Mouse (Mus musculus): Measurements from ENCODE around the gene Cdc25b. TPM values are rescaled to one million over a fixed set of nuclear protein-coding genes. Genes with fewer than 3 reads are reported as not detected.
A peak's percentile ranks its signal among the peaks of the same experiment; 100 is the strongest.

The Cdc25b gene
- total RNA-seq, 2 experiments from 2014 or later, result 12.2 to 14.4 TPM

GRCm38 (mm10) chr2:131188311-131188710 is 1.6 kb downstream of the Cdc25b start:
- intact Hi-C loops (cut with DNase I), result no loop called here
- no peak for DNase-seq

DNA sequence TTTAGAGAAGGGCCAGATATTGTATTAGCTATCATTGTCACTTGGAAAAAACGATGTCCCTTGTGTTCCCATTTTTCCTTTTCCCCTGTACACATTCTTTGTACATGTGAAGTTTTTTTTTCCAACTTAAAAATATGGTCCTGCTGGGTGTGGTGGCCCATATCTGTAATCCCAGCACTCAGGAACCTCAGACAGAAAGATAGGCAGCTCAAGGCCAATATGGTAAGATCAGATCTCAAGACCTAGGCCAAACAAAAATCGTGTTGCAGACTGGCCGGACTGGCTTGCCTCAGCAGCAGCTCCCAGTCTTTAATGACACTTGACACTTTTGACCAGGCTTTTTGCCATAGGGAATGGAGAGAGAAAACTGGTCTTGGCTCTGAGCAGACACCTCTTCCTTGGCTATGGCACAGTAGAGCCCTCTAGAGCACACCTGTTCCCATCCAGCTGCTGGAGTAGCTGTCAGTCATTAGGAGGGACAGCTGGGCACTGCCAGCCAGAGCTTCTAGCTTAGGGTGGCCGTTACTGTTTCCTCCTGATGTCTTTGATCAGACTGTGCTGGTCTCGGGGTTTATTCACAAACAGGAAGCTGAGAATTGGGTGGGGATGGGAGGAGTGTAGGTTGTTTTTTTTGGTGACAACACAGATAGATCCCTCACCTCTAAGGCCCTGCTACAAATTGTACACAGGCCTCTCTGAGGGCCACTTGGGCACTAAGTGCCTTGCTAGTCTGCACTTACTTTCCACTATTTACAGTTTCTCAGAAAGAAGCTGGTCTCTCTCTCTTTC is 3.0 kb downstream of the Cdc25b start:
- intact Hi-C loops (cut with DNase I), result no loop called here
- DNase-seq, result no peak

DNA sequence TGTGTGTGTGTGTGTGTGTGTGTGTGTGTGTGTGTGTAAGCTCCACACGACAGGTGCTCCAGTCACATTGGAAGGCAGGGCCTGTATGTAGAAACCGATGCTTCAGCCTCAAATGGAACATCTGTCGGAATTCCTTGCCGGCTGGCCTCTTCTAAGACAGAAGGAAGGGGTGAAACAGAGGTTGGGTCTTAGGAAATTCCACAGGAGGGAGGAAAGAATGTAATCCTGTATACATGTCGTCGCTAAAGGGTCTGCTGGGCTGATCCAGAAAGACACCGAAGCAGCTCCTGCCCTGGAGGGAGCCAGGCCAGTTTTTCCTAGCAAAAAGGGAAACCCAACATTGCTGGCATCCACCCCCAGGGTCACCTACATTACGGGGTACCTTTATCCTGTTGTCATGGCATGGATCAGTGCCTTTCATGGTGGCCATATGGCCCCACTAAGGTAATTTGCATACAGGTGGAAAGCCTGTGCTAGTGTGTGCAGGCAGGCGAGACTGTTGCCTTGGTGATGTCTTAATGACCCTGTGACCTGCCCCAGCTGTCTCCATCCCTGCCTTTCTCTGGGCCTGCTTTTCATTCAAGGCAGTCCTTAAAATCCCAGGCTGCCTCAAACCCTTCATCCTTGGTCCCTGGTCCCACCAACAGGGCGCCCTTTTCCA is 3.7 kb downstream of the Cdc25b start:
- intact Hi-C loops (cut with DNase I), result no loop called here
- no peak for DNase-seq

DNA sequence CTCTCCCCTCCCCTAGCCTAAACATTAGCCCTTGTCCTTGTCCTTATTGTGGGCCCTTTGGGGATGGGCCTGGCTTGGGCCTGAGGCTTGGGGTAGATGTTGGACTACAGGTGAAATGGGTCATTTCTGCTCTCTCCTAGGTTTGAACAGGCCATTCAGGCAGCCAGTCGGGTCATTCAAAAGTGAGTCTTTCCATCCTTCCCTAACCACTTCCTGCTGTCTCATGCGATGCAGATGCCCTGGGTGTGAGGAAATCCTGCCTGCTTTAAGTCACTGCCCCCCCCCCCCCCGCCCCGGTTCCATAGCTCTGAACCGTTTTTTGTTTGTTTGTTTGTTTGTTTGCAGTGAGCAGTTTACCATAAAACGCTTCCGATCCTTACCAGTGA is 4.2 kb downstream of the Cdc25b start:
- intact Hi-C loops (cut with DNase I), result no loop called here
- no peak for DNase-seq

- no peak for DNase-seq
- intact Hi-C loops (cut with DNase I), result no loop called here
These were observed 10.0 kb downstream of the Cdc25b start for GRCm38 (mm10) chr2:131196606-131197316.

DNA sequence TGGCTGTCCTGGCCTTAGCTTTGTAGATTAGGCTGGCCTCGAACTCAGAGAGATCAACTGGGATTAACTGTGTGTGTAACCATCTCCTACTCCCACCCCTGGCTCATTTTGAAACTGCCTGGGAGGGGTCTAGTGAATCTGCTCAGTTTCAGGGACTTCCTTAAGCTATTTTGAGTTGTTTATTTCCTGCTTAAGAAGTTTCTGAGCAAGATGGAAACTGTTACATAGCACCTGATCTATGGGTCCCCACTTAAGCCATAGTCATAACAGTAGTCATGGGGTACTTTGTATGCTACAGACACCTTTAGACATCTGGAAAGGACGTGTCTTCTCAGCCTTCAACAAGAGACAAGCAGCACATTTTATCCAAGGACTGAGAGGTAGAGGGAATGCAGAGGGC is 14.0 kb downstream of the Cdc25b start:
- intact Hi-C loops (cut with DNase I), result no loop called here
- DNase-seq, result no peak

DNA sequence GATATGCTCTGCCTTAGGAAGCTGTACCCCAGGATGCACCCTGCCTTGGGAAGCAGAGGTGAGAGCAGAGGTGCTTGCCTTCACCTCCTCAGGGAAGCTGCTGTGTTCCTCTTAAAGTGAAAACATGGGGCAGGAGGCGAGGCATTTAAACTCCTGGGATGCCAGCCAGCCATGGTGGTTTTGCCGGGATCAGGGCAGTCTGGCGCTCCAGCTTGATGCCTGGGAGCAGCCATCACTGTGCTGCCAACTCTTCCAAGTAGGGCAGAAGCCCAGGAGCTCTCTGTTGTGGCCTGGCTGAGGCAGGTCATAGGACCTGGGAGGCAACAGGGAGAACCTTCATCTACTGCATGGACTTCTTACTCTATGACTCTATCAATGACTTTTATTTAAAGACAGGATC is 14.5 kb downstream of the Cdc25b start:
- intact Hi-C loops (cut with DNase I), result no loop called here
- no peak for DNase-seq

GRCm38 (mm10) chr2:131203816-131204409 is 17.2 kb downstream of the Cdc25b start:
- intact Hi-C loops (cut with DNase I), result no loop called here
- DNase-seq, result no peak

DNA sequence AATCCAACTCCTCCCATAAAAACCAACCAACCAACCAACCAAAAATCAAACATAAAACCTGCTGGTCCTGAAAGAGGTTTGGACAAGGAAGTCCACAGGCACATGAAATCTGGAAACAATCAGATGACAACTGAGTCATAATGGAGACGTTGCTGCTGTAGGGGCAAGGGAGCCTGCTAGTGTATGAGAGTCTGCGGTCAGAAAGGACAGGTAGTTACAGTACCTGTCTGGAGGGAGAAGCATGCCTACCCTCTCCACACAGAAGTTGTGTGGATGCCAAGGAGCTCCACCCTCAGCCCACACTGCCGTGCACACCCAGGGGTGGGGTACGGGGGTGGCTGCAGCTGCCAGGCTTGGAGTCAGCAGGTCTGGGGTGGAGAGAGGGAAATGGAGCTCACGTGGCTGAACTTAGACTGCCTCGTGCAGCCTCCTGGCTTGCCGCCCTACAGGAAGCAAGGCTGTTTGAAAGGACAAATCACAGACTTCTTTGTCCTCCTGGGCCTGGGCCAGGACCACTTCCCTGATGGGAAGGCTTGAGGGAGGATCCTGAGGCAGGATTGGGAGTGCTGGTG is 17.7 kb downstream of the Cdc25b start:
- peak; percentile 92 to 97 for DNase-seq
- intact Hi-C loops (cut with DNase I), result no loop called here

DNA sequence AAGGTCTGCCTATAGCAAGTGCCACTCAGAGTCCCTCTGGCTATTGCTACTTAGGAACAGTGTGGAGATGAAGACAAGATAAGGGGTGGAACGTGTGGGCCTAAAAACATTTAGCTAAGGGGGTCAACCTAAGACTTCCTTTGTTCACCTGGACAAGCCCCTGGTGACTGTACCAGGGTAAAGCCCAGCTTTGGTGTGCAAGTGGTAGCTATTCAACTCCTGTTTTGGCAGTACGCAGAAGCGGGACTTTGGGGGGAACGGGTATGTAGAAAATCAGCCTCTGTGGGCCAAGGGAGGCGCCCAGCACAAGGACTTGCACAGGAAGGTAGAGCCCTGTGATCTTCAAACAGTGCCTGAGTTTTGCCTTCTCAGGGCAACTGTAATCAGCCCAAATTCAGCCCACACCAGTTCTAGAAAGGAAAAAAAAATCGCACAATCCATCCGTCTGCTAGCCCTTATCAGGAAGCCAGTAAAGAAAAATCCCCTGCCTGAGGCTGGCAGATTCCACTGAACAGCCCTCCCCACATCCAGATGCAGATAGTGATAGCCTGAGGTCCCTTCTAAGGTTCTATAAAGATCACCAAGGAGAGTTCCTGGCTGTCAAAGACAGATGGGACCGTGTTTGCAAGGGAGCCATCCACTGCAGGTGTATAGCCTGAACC is 18.9 kb downstream of the Cdc25b start:
- intact Hi-C loops (cut with DNase I), result no loop called here

DNA sequence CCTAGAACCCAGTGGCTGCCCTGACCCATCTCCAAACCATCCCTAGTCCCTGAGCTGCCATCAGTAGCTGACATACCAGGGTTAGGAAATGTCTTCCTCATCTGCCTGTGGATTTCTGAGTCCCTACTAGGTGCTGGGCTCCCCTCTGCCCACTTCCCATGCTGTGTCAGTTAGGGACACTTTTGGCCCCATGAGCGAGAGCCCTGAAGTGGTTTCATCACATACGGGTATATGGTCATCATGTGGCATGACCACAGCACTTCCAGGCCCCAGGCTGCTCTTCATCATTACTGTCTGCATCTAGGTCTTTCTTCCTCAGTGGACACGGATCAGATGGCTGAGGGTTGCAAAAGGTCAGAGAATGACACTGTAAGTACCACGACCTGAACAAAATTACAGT is 20.0 kb downstream of the Cdc25b start, which contains the start of gene Ap5s1:
TSS of gene Ap5s1 (plus strand) at position 301 of the 400 bp plus-strand sequence.
- intact Hi-C loops (cut with DNase I), result no loop called here
- DNase-seq, result no peak

More for the DNA sequence above, 18.9 kb downstream of the Cdc25b start:
- no peak for DNase-seq

DNA sequence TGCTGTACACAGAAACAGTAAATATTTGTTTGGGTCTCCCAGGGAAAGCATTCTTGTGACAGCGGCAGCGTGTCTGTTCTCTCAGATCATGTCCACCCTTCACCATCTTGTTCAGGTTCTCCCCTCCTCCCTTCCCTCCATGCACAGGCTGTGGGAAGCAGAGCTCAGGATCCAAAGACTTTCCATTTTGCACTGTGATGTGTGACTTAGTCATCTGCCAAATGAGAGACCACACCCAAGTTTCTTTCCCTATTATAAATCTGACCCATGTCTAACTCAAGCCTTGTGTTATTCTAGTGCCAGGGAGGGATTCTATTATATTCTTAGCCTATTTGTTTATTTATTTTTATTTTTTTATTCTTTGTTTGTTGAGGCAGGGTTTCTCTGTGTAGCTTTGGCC is 21.6 kb downstream of the Cdc25b start:
- intact Hi-C loops (cut with DNase I), result loop anchor here (2.0 kb wide), 1 partner anchor 28 kb away; the partner anchor contains the start of gene Cenpb
- DNase-seq, result no peak

- peak in 1 of 2 experiments; percentile 36 for DNase-seq
- intact Hi-C loops (cut with DNase I), result loop anchor here (2.0 kb wide), 1 partner anchor 28 kb away; the partner anchor contains the start of gene Cenpb
These were observed 22.5 kb downstream of the Cdc25b start for GRCm38 (mm10) chr2:131209125-131209795.

GRCm38 (mm10) chr2:131209969-131210792 is 23.4 kb downstream of the Cdc25b start:
- intact Hi-C loops (cut with DNase I), result loop anchor here (2.0 kb wide), 2 partner anchors 29 to 115 kb away; partner anchors contain the start of gene Cenpb
- peak; percentile 96 to 98 for DNase-seq

DNA sequence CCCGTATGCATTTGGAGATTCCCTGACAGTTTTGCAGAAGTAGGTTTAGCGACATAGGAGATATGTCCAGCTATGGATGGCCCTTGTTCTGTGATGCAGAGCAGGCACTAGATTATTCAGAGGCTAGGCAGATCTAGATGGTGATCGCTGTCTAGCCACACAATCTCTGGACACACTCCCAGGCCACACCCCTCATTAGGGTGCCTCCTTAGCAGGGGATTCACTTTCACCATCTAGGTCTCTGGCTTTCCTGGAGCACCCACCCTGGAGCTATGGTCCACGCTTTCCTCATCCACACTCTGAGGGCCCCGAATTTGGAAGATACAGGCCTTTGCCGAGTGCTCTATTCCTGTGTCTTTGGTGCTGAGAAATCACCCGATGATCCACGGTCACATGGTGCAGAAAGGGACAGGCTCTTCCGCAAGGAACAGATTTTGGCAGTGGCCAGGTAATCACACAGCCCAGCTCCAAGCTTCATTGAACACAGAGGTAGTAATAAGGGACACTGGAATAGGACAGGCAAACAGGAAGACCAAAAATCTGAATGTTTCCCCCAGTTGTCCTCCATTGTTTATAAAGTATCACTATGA is 24.4 kb downstream of the Cdc25b start:
- intact Hi-C loops (cut with DNase I), result loop anchor here (2.0 kb wide), 1 partner anchor 116 kb away; no protein-coding TSS in a partner anchor
- DNase-seq, result peak in 1 of 2 experiments; percentile 38

DNA sequence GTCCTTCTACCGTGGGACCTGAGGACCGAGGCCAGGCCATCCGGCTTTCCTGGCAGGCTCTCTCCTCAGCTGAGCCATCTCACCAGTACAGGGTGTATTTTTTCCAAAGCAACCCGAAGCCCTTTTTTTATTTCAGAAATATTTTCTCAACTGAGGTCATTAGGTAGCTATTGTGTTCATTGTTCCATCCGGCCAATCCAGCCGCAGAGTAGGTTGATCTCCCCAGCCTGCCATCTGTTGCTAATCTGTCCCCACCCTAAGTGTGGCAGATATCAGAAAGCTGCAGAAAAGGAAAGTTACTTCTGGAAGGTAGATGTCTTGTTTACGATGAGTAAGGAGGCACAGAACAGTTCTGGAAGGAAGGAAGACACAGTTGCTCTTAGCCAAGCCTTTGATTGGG is 27.0 kb downstream of the Cdc25b start:
- intact Hi-C loops (cut with DNase I), result loop anchor here (2.0 kb wide), 1 partner anchor 39 kb away; no protein-coding TSS in a partner anchor
- DNase-seq, result no peak

- intact Hi-C loops (cut with DNase I), result loop anchor here (2.0 kb wide), 2 partner anchors 19 to 37 kb away; partner anchors contain the start of gene Mavs
These were observed 29.5 kb downstream of the Cdc25b start for GRCm38 (mm10) chr2:131215941-131216858.

More at GRCm38 (mm10) chr2:131215941-131216858, 29.5 kb downstream of the Cdc25b start:
- peak; percentile 16 to 48 for DNase-seq

Measured in heart, postnatal 14 days (tissue).